Mouse (Mus musculus) brain, embryonic 14.5 days (tissue): ENCODE data around the gene Zfp940.

Experiments used
- CTCF ChIP-seq: fragments of 200-500 bp; IDR thresholded peaks from 2 replicates; pipeline ENCODE4 v1.5.1; 2012; ENCODE audit warnings: inconsistent platforms, mild to moderate bottlenecking, moderate library complexity, borderline replicate concordance; ENCODE audit not compliant: insufficient read depth, insufficient read length; ENCODE audit errors: extremely low read depth
- POLR2A ChIP-seq: fragments of 200-500 bp; IDR thresholded peaks from 2 replicates; pipeline ENCODE4 v1.6.1; 2012; ENCODE audit warnings: mild to moderate bottlenecking, inconsistent platforms, borderline replicate concordance; ENCODE audit not compliant: poor library complexity, insufficient read depth, insufficient read length, severe bottlenecking; ENCODE audit errors: extremely low read depth

- TF ChIP-seq CTCF (no peak), POLR2A (no peak)
Observed at GRCm38 (mm10) chr7:29818619-29819254, 34.7 kb downstream of the Zfp940 start.
